Mouse (Mus musculus) ovary, adult 10 weeks (tissue): ENCODE measurements around the gene Gm5431. TPM values are rescaled to one million over a fixed set of nuclear protein-coding genes. Genes with fewer than 3 reads are reported as not detected.

ENCODE experiments used
- polyA plus RNA-seq: library from polyadenylated mRNA; stranded (reverse); fragments of 350-450 nt; fragmentation: Illumina TruSeq; extraction: RNeasy Lipid Tissue Mini Kit (QIAGEN cat#74804); gene quantifications from one replicate; pipeline ENCODE4 v1.2.3, GENCODE M21; 2014

The Gm5431 gene
- 2.1 TPM for polyA plus RNA-seq

DNA sequence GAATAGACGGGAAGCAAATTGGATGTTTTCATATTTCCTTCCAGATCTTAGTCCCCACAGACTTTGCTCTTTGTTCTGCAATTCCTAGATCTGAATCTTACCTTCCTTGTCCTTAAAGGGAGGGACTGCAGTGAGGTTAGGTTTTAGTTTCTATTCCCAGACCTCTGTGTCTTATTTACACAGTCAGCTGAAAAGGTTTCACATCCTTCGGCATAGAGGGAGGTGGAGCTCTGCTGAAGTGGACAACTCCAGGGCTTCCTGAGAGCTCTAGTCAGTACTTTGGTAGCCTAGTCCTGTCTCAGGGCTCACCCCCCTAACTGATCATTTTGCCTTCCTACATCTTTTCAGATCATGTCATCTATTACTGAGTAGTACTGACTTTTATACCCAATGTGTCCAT lies at the start of gene Gm5431:
Gene Gm5431 (minus strand): TSS at position 194 of the 400 bp plus-strand sequence.

DNA sequence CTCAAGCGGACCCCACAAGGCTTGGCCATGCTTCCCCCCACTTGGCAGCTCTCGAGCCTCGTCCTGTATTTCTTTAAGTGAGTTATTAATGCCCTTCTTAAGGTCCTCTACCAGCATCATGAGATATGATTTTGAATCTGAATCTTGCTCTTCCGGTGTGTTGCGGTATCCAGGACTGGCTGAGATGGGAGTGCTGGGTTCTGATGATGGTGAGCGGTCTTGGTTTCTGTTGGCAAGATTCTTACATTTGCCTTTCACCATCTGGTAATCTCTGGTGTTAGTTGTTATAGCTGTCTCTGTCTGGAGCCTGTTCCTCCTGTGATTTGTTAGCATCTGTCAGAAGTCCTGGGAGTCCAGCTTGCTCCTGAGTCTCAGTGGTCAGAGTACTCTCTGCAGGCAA lies 44.1 kb upstream of the Gm5431 start, which contains the start of gene Psme2b:
Gene Psme2b (minus strand): TSS at position 101 of the 400 bp plus-strand sequence.

DNA sequence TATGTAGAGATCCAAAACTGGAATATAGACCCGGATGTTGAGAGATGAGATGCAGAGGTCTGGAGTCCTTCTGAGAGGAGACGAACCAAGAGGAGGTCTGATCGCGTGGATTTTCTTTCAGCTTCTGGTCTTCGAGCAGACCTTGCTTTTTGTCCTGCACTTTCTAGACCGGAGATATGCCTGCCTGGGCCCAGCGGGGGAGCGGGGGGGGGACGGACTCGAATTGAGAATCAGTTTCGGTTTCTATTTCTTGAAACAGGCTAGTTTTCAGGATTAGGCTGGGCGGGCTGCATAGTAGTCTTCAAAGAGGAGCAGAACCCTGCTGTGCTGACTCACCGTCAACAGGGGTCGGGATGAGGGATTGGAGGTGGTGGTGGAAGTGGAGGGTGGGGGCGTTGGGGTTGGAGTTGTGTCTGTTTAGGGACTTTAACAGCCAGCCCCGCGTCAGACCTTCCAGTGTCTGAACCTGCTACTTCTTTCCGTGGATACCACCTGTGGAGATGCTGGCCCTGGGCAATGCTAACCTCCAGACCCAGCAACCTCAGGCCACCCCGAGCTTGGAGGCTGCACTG lies 30.7 kb downstream of the Gm5431 start, which contains the start of gene Irgm1:
Gene Irgm1 (minus strand): TSS at position 483 of the 572 bp plus-strand sequence.

Other genes with a start within 250 kb of the Gm5431 start
- 195 TPM for gene Rack1, start 101.9 kb downstream of the Gm5431 start, polyA plus RNA-seq
- gene Trim41, start 84.9 kb downstream of the Gm5431 start, polyA plus RNA-seq, result 11.2 TPM
- 6.8 TPM for gene Trim7, start 76.1 kb downstream of the Gm5431 start, polyA plus RNA-seq
- gene Gm12184, start 75.6 kb downstream of the Gm5431 start, polyA plus RNA-seq, result 16.1 TPM
- 57.7 TPM for gene Irgm1, start 30.5 kb downstream of the Gm5431 start, polyA plus RNA-seq
- 0.68 TPM for gene Psme2b, start 44.0 kb upstream of the Gm5431 start, polyA plus RNA-seq
- 1.6 TPM for gene Olfr56, start 76.7 kb upstream of the Gm5431 start, polyA plus RNA-seq
- 2.4 TPM for gene 9930111J21Rik1, start 77.2 kb upstream of the Gm5431 start, polyA plus RNA-seq
- 0.83 TPM for gene Gm12185, start 90.0 kb upstream of the Gm5431 start, polyA plus RNA-seq
- gene Tgtp1, start 92.0 kb upstream of the Gm5431 start, polyA plus RNA-seq, result 10.0 TPM
- 14.9 TPM for gene 9930111J21Rik2, start 149.0 kb upstream of the Gm5431 start, polyA plus RNA-seq
- gene Tgtp2, start 162.0 kb upstream of the Gm5431 start, polyA plus RNA-seq, result 21.7 TPM
- gene Ifi47, start 174.4 kb upstream of the Gm5431 start, polyA plus RNA-seq, result 19.0 TPM
- 0.20 TPM for gene Olfr1396, start 212.7 kb upstream of the Gm5431 start, polyA plus RNA-seq
- not detected for gene Olfr1395, start 240.1 kb upstream of the Gm5431 start, polyA plus RNA-seq